Mouse (Mus musculus) kidney, postnatal 0 days (tissue): ENCODE measurements around the gene Uqcr10. TPM values are rescaled to one million over a fixed set of nuclear protein-coding genes. Genes with fewer than 3 reads are reported as not detected.
"Not testable (repeated sequence)": the region's sequence is repeated elsewhere in the genome, so short reads cannot be mapped to it uniquely, and the experiment has no call there.

Source experiments
- ATAC-seq: fragments of 200-750 bp; cut with Nextera tagmentation; replicated peaks from 2 replicates; pipeline ENCODE4 v1.8.0; 2017; ENCODE audit warnings: low read depth, moderate number of reproducible peaks, moderate TSS enrichment, moderate library complexity; ENCODE audit not compliant: low FRiP score
- DNase-seq: peaks from one replicate; pipeline ENCODE4 v3.0.0-alpha.2; 2016; ENCODE audit warnings: low spot score
- H3K27ac ChIP-seq: fragments of 300-500 bp; sonication (generic); 2 replicates; pipeline ENCODE4 v1.5.1; 2014; ENCODE audit warnings: mild to moderate bottlenecking
- H3K27me3 ChIP-seq: fragments of 300-500 bp; sonication (generic); 2 replicates; pipeline ENCODE4 v1.6.1; 2014; ENCODE audit warnings: low read length, mixed read lengths; ENCODE audit not compliant: insufficient read depth
- H3K36me3 ChIP-seq: fragments of 300-500 bp; sonication (generic); 2 replicates; pipeline ENCODE4 v1.6.1; 2014; ENCODE audit warnings: low read length, mixed read lengths; ENCODE audit not compliant: insufficient read depth
- H3K4me1 ChIP-seq: fragments of 300-500 bp; sonication (generic); replicated peaks from 2 replicates; pipeline ENCODE4 v1.6.1; 2014; ENCODE audit warnings: antibody characterized with exemption, low read length, mixed read lengths; ENCODE audit not compliant: insufficient read depth
- H3K4me2 ChIP-seq: fragments of 300-500 bp; sonication (generic); 2 replicates; pipeline ENCODE4 v1.6.1; 2014; ENCODE audit warnings: mild to moderate bottlenecking, low read length, moderate library complexity, mixed read lengths
- H3K4me3 ChIP-seq: fragments of 300-500 bp; sonication (generic); replicated peaks from 2 replicates; pipeline ENCODE4 v1.5.1; 2014; ENCODE audit warnings: low read depth, low read length
- H3K9ac ChIP-seq: fragments of 300-500 bp; sonication (generic); 2 replicates; pipeline ENCODE4 v1.6.1; 2014; ENCODE audit warnings: low read depth, low read length
- H3K9me3 ChIP-seq: fragments of 300-500 bp; sonication (generic); replicated peaks from 2 replicates; pipeline ENCODE4 v1.6.1; 2016; ENCODE audit warnings: low read length, inconsistent platforms, mixed read lengths
- CTCF ChIP-seq: IDR thresholded peaks from 2 replicates; pipeline ENCODE4 v1.5.1; 2016; ENCODE audit warnings: antibody characterized with exemption, low read depth, mild to moderate bottlenecking, moderate library complexity
- WGBS: fragments of 180-500 bp; shearing (Covaris S2); extraction: QIAGEN DNeasy Blood & Tissue Kit; methylation state at CpG from one replicate; pipeline ENCODE4 v1.1.7; 2014; 5-methylcytosine and 5-hydroxymethylcytosine counted together
- polyA plus RNA-seq: library from polyadenylated mRNA; unstranded; fragments of >200 nt; fragmentation: Nextera tagmentation; extraction: Ambion mirVana; gene quantifications from 2 replicates; pipeline ENCODE4 v1.2.1, GENCODE M21; 2015

The Uqcr10 gene
- polyA plus RNA-seq, 1 experiment from 2014 or later, result 1,802 TPM

GRCm38 (mm10) chr11:4718548-4718947 lies 14.4 kb upstream of the Uqcr10 start:
- H3K27ac ChIP-seq, result no peak overlapping the region
- ATAC-seq (no peak), DNase-seq (no peak)
- no peak overlapping the region for H3K4me2 ChIP-seq
- no peak overlapping the region for H3K9ac ChIP-seq
- no peaks in the 10 kb centered on the region for H3K4me1 ChIP-seq
- H3K27me3 ChIP-seq, result no peaks in the 10 kb centered on the region
- WGBS, result 79% methylated on average over 5 of the region's 5 CpGs
- peaks cover 8% of the 10 kb centered on the region; the same call in 1 of the 2 replicates for H3K36me3 ChIP-seq
- no peak overlapping the region for H3K4me3 ChIP-seq
- TF ChIP-seq CTCF, result no peak
- H3K9me3 ChIP-seq, result no peaks in the 10 kb centered on the region

- H3K9me3 ChIP-seq, result no peaks in the 10 kb centered on the region
- no peak overlapping the region for H3K27ac ChIP-seq
- no peak overlapping the region for H3K9ac ChIP-seq
- no peak for DNase-seq
- no peaks in the 10 kb centered on the region for H3K4me1 ChIP-seq
- no peaks in the 10 kb centered on the region for H3K36me3 ChIP-seq
- no peak for ATAC-seq
- TF ChIP-seq CTCF, result no peak
- no peak overlapping the region for H3K4me3 ChIP-seq
- no peaks in the 10 kb centered on the region for H3K27me3 ChIP-seq
- no peak overlapping the region for H3K4me2 ChIP-seq
- 93% methylated on average over 5 of the region's 5 CpGs for WGBS
Measured at GRCm38 (mm10) chr11:4716530-4717236, 12.5 kb upstream of the Uqcr10 start.

- H3K4me2 ChIP-seq, result no peak overlapping the region
- no peak for DNase-seq
- no peak overlapping the region for H3K9ac ChIP-seq
- WGBS, result 58% methylated on average over 4 of the region's 4 CpGs
- H3K4me3 ChIP-seq, result no peak overlapping the region
- ATAC-seq, result no peak
- no peaks in the 10 kb centered on the region for H3K4me1 ChIP-seq
- H3K36me3 ChIP-seq, result no peaks in the 10 kb centered on the region
- H3K9me3 ChIP-seq, result no peaks in the 10 kb centered on the region
- TF ChIP-seq CTCF, result no peak
- H3K27ac ChIP-seq, result no peak overlapping the region
- no peaks in the 10 kb centered on the region for H3K27me3 ChIP-seq
Measured at GRCm38 (mm10) chr11:4715596-4715995, 11.5 kb upstream of the Uqcr10 start.

GRCm38 (mm10) chr11:4714727-4715126 lies 10.6 kb upstream of the Uqcr10 start:
- WGBS, result 81% methylated on average over 4 of the region's 4 CpGs

GRCm38 (mm10) chr11:4712822-4713221 lies 8.7 kb upstream of the Uqcr10 start:
- no peak for ATAC-seq
- no peak overlapping the region for H3K4me2 ChIP-seq
- no peaks in the 10 kb centered on the region for H3K4me1 ChIP-seq

More at GRCm38 (mm10) chr11:4714727-4715126, 10.6 kb upstream of the Uqcr10 start:
- no peak for TF ChIP-seq CTCF
- Histone ChIP-seq H3K4me3 (no peak overlapping the region), H3K4me2 (no peak overlapping the region), H3K36me3 (no peaks in the 10 kb centered on the region), H3K27ac (no peak overlapping the region), H3K27me3 (no peaks in the 10 kb centered on the region), H3K9me3 (no peaks in the 10 kb centered on the region), H3K9ac (no peak overlapping the region), H3K4me1 (no peaks in the 10 kb centered on the region)
- ATAC-seq (no peak), DNase-seq (no peak)

GRCm38 (mm10) chr11:4710188-4710587 lies 6.0 kb upstream of the Uqcr10 start:
- H3K4me2 ChIP-seq, H3K9ac ChIP-seq, H3K27me3 ChIP-seq, DNase-seq, H3K4me1 ChIP-seq, H3K9me3 ChIP-seq, H3K36me3 ChIP-seq, ATAC-seq, H3K4me3 ChIP-seq, H3K27ac ChIP-seq: not testable (repeated sequence)
- 81% methylated on average over 4 of the region's 4 CpGs for WGBS

More at GRCm38 (mm10) chr11:4712822-4713221, 8.7 kb upstream of the Uqcr10 start:
- no peaks in the 10 kb centered on the region for H3K36me3 ChIP-seq
- TF ChIP-seq CTCF, result no peak
- no peak overlapping the region for H3K9ac ChIP-seq
- H3K9me3 ChIP-seq, result no peaks in the 10 kb centered on the region
- H3K27ac ChIP-seq, result no peak overlapping the region
- DNase-seq, result no peak
- H3K27me3 ChIP-seq, result no peaks in the 10 kb centered on the region
- no peak overlapping the region for H3K4me3 ChIP-seq
